Mouse (Mus musculus) monocyte, adult 2 months (primary cell): ENCODE data around the gene Alpk3.

Source experiments
- DNase-seq, 2 experiments: peaks; one replicate each; pipeline ENCODE4 v3.0.0; 2022; ENCODE audit warnings: low spot score in 2 of 2, low read depth in 1 of 2

Gene Alpk3

DNA sequence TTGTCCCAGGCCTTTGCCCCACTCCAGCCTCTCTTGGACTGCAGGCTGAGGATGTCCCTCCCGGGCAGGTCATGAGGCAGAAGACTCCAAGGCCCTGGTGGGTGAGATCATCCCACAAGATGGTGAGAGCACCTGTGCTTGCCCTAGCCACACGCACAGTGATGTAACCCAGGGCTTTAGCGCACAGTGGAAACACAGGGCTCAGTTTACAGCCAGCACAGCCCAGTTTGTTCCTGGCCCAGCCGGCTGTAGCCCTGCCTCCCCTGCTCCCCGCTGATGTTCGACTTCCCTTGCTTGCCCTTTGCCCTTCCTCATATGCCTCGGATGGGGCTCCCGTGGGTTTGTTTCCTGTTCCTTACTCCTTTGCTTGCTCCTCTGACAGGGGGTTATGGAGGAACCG, 17.1 kb downstream of the Alpk3 start:
- DNase-seq, result no peak

DNA sequence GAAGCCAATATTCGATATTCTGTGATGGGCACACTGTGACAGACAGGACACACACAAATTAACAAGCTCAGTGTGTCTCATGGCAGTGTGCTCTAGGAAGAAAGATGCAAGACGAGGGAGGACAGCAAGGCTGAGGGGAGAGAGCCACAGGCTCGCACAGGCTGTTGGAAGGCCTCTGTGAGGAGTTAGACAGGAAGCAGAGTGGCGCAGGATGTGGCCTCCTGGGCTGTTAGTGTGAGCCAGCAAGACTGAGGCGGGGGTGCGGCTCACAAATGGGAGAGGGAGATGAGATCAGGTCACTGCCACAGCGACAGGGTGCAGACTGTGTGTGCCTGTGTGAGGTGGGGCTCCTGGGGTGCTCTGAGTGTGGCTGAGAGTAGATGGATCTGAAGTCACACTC, 17.9 kb downstream of the Alpk3 start:
- no peak for DNase-seq

DNA sequence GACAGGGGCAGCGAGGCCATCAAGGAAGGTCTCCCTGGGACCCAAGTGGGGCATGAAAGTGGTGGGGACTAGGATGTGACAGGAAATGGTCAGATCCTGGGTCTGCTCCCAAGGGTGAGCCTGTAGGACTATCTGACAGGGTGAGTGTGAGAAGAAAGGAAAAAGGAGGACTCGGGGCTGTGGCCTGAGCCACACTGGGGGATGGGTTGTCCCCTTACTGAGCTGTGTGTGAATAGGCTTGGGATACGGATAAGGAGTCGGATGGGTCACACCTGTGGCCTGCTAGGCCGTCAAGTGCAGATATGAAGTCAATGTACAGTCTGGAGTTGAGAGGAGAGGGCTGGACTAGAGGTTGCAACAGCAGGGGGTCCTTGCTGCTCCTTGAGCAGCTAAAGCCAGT, 18.3 kb downstream of the Alpk3 start:
- DNase-seq, result no peak

- no peak for DNase-seq
These were observed 19.6 kb downstream of the Alpk3 start for GRCm38 (mm10) chr7:81077009-81077408.

- no peak for DNase-seq
These were observed 21.3 kb downstream of the Alpk3 start for GRCm38 (mm10) chr7:81078740-81079139.

GRCm38 (mm10) chr7:81093420-81093965, 36.1 kb downstream of the Alpk3 start:
- no peak for DNase-seq

- no peak for DNase-seq
These were observed 36.8 kb downstream of the Alpk3 start for GRCm38 (mm10) chr7:81094104-81094757.

GRCm38 (mm10) chr7:81100341-81100740, 42.9 kb downstream of the Alpk3 start:
- no peak for DNase-seq

DNA sequence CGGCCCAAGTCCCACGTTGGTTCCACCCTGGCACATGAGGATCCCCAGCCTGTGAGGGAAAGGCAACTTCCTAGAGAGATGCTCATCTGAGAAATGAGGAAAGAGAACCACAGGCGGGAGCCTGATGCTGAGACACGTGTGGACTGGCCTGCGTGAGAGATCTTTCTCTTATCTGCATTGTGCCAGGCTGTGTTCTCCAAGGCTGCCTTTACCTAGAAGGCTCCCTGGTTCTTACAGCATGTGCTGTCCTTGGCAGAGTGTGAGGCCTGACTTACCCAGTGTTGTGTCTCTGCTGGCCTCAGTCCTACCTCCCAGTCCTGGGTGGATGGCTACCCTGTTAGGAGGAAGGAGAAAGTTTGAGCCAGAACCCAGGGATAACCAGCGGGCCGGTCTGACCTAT, 45.5 kb downstream of the Alpk3 start:
- no peak for DNase-seq

DNA sequence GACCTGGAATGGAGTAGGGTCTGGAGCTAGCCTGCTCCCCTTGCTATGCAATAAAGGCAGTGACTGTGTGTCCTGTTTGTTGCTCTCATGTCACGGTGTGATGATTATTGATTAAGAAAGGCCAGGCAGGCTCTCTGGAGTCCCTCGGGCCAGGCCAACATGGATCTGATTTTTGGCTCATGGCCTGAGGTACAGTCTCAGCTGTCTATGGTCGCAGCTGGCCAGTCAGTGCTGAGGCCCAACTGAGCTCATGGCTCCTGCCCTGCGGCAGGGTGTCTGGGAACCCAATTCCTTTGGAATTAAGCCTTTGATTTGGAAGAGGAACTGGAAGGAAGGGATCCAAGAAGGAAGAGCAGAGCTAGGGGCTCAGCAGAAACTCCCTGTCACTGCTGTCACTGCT, 48.1 kb downstream of the Alpk3 start:
- no peak for DNase-seq

GRCm38 (mm10) chr7:81108226-81108625, 50.8 kb downstream of the Alpk3 start:
- DNase-seq, result no peak

DNA sequence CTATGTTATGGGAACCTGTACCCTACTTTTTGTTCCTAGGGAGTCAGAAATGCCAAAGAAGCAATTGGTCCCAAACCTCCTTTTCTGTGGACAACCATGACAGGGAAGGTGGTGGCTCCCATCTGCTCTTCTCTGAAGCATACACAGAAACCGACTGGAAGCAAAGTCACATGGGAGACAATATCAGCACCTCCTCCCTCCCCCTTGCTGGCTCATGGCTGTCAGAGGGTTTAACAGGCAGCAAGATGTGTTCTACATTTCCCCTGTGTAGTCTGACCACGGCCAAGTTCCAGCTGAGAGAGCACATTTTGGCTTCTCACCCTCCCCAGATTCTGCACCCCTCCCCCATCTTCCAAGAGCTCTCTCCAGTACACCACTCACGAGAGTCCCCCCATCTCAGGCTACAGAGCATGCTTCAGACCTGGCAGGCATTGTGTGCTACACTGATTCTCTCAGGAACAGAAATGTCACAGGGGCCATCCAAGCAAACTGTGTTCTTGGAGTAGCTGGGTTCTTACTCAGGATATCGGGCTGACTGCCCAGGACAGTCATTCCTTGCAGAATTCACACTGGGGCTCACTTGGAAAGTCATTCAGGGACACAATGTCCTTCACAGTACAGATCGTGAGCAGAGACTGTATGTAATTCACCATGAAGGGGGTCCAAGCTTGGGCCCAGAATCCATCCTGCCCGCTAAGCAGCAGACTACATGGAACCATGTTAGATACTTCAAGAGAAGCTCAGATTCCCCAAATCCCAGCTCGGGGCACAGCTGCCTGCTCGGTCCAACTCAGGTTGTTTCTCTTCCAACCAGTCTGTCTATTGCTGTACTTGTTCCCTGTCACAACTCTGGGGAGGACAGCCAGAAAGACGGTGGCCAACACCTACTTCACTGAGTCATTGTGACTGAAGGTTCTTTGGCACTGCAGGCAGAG, 52.6 kb downstream of the Alpk3 start:
- DNase-seq, result no peak

- DNase-seq, result no peak
These were observed 53.4 kb downstream of the Alpk3 start for GRCm38 (mm10) chr7:81110791-81111190.

DNA sequence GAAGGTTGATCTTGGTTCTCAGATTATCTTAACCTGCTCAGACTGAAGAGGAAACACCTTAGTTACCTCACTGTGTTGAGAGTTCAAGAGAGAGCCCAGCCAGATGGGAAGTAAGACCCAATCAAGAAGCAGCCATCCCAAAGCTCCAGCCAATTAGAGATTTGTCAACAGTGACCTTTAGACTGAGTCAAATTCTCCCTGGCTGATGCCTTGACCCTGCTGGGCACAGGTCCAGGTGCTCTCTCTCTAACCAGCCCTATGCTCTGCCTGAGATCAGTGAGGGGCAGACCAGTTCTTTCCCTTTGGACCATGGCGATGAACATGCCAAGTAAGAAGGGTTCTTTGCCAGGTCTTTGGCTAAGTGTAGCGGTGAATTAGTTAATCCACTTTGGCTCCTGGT, 54.3 kb downstream of the Alpk3 start:
- DNase-seq, result no peak

DNA sequence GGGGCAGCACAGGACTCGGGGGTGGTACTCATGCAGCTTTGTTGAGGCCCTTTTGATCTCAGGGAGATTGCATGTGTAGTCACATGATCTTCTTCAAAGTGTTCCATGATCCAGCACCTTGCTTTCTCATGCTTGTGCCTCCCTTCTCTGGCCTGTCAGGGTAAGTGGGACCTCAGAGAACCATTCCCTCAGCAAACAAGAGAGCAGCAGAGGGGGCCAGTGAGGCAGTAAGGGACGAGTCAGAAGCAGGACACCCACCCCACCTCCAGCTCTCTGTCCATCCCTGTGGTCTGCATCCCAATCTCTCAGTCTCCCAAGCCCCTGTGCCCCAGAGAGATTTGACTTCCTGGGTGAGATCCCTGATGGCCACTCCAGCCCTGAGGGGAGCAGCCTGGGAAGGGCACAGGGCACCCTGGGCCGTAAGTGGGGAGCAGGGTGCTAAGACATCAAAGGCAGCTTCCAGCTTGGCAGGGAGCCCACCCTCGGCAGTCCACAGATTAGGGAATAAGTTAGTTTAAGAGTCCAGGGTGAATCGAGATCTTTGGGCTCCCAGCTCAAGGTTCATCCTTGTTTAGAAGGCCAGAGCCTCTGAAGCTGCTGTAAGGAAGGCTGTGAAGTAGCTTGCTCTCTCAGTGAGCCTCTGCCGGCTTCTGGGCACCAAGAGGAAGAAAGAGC, 55.4 kb downstream of the Alpk3 start:
- DNase-seq, result no peak

DNA sequence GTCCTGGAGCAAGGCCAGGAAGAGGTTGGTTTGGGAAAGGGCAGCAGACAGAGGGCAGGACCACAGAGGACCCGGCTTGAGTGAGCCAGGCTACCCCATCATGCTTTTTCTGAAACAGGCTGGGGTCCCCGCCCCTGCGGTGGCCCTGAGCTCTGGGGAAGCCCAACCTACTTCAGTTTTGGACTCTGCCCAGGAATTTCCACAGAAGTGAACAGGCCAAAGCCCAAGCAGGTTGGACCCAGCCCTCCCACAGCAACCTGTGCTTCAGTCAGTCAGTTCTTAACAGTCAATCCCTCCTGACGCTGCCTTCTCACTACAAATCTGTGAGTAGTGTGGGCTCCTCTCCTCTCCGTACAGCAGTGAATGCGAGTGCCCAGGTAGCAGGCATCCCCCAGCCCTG, 57.2 kb downstream of the Alpk3 start, which contains the start of gene Slc28a1:
TSS of gene Slc28a1 (plus strand) at position 245 of the 400 bp plus-strand sequence.
- DNase-seq, result no peak

- no peak for DNase-seq
These were observed 63.7 kb downstream of the Alpk3 start for GRCm38 (mm10) chr7:81121099-81121498.

DNA sequence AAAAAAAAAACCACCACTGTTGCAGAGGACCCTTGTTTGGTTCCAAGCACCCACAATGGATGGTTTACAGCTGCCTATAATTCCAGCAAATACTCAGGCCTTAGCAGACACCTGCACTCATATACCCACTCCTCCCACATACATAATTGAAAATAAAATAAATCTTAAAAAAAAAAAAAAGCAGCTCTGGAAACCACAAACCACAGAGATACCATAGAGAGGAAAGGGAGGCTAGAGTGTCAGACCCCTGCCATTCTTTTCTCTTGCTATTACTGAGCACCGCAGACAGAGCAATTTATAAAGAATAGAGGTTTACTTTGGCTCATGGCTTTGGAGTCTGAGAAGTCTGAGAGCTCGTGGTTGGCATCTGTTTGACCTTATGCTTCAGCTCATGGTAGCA, 65.4 kb downstream of the Alpk3 start:
- no peak for DNase-seq

GRCm38 (mm10) chr7:81123553-81123952, 66.2 kb downstream of the Alpk3 start:
- DNase-seq, result no peak

DNA sequence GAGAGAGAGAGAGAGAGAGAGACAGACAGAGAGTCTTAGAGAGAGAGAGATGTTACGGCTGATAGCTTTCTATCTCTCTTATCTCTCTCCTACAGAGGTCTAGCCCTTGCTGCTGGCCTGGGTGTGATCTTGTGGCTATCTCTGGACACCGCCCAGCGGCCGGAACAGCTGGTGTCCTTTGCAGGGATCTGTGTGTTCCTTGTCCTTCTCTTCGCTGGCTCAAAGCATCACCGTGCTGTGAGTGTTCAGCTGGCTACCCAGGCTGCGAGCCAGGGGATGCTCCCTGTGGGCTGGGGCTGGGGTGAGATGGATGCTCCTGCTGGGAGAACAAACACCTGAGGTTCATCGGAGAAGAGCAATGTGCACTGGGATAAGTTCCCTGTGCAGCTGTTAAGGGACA, 67.4 kb downstream of the Alpk3 start:
- DNase-seq, result no peak
